Mouse (Mus musculus) megakaryocyte, embryonic 14.5 days (primary cell): Measurements from ENCODE around the gene Bcl9.

ENCODE experiments used
- FLI1 ChIP-seq: IDR thresholded peaks from 2 replicates; pipeline ENCODE4 v1.6.1; 2012; ENCODE audit warnings: low read length, inconsistent platforms, mixed read lengths
- GATA1 ChIP-seq: IDR thresholded peaks from 3 replicates; pipeline ENCODE4 v1.6.1; 2012; ENCODE audit warnings: mixed read lengths, low read length, inconsistent platforms, borderline replicate concordance

DNA sequence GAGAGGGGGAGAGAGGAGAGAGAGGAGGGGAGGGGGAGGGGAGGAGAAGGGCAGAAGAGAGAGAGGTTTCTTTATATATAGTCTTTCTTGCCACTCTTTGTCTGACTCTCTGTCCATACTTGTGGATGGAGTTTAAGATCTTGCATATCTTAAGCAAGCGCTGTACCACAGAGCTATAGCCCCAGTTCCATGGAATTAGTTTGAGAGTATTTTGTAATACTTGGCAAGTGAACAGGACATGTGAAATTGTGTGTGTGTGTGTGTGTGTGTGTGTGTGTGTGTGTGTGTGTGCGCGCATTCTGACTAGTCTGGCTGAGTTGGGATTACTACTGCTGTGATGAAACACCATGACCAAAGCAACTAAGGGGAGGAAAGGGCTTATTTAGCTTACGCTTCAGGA lies 8.2 kb upstream of the Bcl9 start:
- TF ChIP-seq GATA1, result no peak
- TF ChIP-seq FLI1, result no peak
